Mouse (Mus musculus): Measurements from ENCODE around the gene Gpc6. TPM values are rescaled to one million over a fixed set of nuclear protein-coding genes. Genes with fewer than 3 reads are reported as not detected.

Gene Gpc6
- total and polyA plus RNA-seq, 3 experiments, result not detected

DNA sequence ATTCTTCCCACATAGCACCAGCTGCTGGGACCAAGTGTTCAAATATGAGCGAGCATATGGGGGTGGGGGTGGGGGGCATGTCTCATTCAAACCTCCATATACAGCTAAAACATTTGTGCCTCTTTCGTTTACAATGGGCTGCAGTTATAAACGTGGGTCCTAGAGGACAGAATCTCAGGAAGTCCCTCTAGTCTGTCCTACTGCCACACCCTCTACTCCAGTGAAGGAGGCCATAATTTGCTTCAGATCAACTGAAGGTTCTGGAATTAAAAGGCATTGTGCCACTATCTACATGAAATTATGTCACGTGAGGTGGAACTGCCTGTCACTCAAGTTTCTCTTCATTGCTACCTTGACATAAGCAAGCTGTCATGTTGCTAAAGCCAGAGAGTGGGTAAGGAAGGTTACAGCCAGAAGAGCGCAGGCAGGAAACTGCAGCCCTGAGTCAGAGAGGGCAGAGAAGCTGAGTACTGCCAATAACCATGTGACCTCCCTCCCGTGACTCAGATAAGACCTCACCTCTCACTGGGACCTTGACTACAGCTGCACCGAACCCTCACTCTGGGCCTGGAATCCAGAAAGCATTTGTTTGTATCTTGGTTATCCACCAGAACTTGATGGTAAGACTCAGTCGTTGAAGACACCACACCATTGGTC lies 1067.6 kb downstream of the Gpc6 start:
- Histone ChIP-seq H3K4me3 (ENCODE audit: control insufficient read depth in 1 of 2, insufficient read depth in 1 of 2, low read depth in 2 of 2, low read length in 2 of 2) (no peak overlapping the region), H3K79me2 (ENCODE audit: control insufficient read depth, insufficient read depth, low read length, poor library complexity) (no peaks in the 10 kb centered on the region), H3K36me3 (ENCODE audit: control insufficient read depth in 1 of 2, insufficient read depth in 2 of 2, low read length in 2 of 2) (no peaks in the 10 kb centered on the region), H3K27me3 (ENCODE audit: control insufficient read depth in 1 of 2, insufficient read depth in 2 of 2, low read length in 2 of 2) (no peaks in the 10 kb centered on the region), H3K27ac (ENCODE audit: control insufficient read depth, low read depth, low read length) (no peak overlapping the region), H3K9me3 (replicated peaks; ENCODE audit: insufficient read depth, low read length) (no peaks in the 10 kb centered on the region), H3K4me1 (ENCODE audit: control insufficient read depth in 1 of 2, insufficient read depth in 2 of 2, low read length in 2 of 2) (no peaks in the 10 kb centered on the region), H3K9ac (ENCODE audit: control insufficient read depth, low read depth, low read length, poor library complexity, severe bottlenecking) (no peak overlapping the region)
- no peak for DNase-seq (ENCODE audit: low read depth, low spot score)
- TF ChIP-seq MXI1 (IDR thresholded peaks at IDR 0.05; ENCODE audit: low read depth, low read length), result no peak
- TF ChIP-seq SMC3 (IDR thresholded peaks at IDR 0.05; ENCODE audit: low read depth, low read length), result no peak
- no peak for TF ChIP-seq NELFE (IDR thresholded peaks at IDR 0.05; ENCODE audit: low read depth, low read length)
- no peak for TF ChIP-seq EP300 (IDR thresholded peaks at IDR 0.05; ENCODE audit: low read depth in 1 of 2, low read length in 2 of 2)

DNA sequence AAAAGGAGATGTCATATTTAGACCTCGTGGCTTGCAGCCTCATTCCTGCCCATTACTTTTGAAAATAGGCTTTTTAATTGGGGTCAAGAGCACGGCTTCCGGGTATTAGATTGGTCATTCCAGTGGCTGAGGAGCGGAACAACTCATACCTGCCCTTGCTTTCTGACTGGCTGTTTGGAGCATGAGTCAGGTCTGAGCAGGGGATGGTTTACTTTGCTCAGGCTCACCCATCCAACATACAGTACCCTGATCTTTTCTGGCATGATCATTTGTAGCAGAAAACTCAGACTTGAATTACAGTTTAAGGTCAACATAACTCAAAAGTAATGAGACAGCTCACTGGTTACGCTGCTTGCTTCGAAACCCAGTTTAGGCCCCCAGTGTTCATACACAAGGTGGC lies 1068.7 kb downstream of the Gpc6 start:
- no peak for DNase-seq (ENCODE audit: low read depth, low spot score)
- no peaks in the 10 kb centered on the region for H3K27me3 ChIP-seq (ENCODE audit: control insufficient read depth in 1 of 2, insufficient read depth in 2 of 2, low read length in 2 of 2)
- H3K36me3 ChIP-seq (ENCODE audit: control insufficient read depth in 1 of 2, insufficient read depth in 2 of 2, low read length in 2 of 2), result no peaks in the 10 kb centered on the region
- no peaks in the 10 kb centered on the region for H3K4me1 ChIP-seq (ENCODE audit: control insufficient read depth in 1 of 2, insufficient read depth in 2 of 2, low read length in 2 of 2)
- no peaks in the 10 kb centered on the region for H3K9me3 ChIP-seq (replicated peaks; ENCODE audit: insufficient read depth, low read length)
- H3K27ac ChIP-seq (ENCODE audit: control insufficient read depth, low read depth, low read length), result no peak overlapping the region
- no peaks in the 10 kb centered on the region for H3K79me2 ChIP-seq (ENCODE audit: control insufficient read depth, insufficient read depth, low read length, poor library complexity)
- TF ChIP-seq ELF1 (IDR thresholded peaks at IDR 0.05; ENCODE audit: low read depth, low read length) (no peak), MEF2A (IDR thresholded peaks at IDR 0.05; ENCODE audit: extremely low read depth, insufficient replicate concordance, low read depth, low read length, poor library complexity, severe bottlenecking) (no peak), MAFK (IDR thresholded peaks at IDR 0.05; ENCODE audit: borderline replicate concordance, low read depth, low read length) (no peak), CTCF (IDR thresholded peaks at IDR 0.05 in 2 of 3, conservative IDR thresholded peaks at IDR 0.05 in 1 of 3; ENCODE audit: control insufficient read depth in 1 of 3, insufficient read depth in 1 of 3, low read depth in 2 of 3, low read length in 3 of 3, poor library complexity in 1 of 3, severe bottlenecking in 1 of 3) (no peak), UBTF (IDR thresholded peaks at IDR 0.05; ENCODE audit: borderline replicate concordance, insufficient read depth, low read depth, low read length) (no peak), NRF1 (IDR thresholded peaks at IDR 0.05; ENCODE audit: insufficient read depth, low read depth, low read length, poor library complexity, severe bottlenecking) (no peak), POLR2AphosphoS5 (IDR thresholded peaks at IDR 0.05; ENCODE audit: borderline replicate concordance, low read depth, low read length) (no peak)
- no peak overlapping the region for H3K4me3 ChIP-seq (ENCODE audit: control insufficient read depth in 1 of 2, insufficient read depth in 1 of 2, low read depth in 2 of 2, low read length in 2 of 2)
- H3K9ac ChIP-seq (ENCODE audit: control insufficient read depth, low read depth, low read length, poor library complexity, severe bottlenecking), result no peak overlapping the region

DNA sequence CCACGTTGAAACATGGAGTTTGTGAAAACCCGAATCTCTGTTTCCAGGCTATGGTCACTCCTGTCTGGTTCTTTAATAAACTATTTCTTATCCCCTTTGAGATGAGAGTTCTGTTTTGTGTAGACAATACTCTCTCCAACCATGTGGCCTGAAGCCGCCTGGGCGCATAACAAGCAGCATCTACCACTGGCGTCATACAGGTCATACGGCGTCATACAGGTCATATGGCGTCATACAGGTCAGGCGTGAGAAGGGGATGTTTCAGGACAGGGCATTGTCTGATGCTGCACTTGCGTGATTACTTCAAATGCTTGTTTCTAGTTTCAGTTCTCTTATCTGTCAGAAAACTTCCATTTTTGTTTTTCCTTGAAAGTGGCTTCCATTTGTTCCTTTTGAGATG lies 1079.3 kb downstream of the Gpc6 start:
- H3K27me3 ChIP-seq (ENCODE audit: control insufficient read depth in 1 of 2, insufficient read depth in 2 of 2, low read length in 2 of 2), result no peaks in the 10 kb centered on the region
- no peak for DNase-seq (ENCODE audit: low read depth, low spot score)
- H3K79me2 ChIP-seq (ENCODE audit: control insufficient read depth, insufficient read depth, low read length, poor library complexity), result no peaks in the 10 kb centered on the region
- TF ChIP-seq EP300 (IDR thresholded peaks at IDR 0.05; ENCODE audit: low read depth in 1 of 2, low read length in 2 of 2) (no peak), POLR2AphosphoS2 (IDR thresholded peaks at IDR 0.05; ENCODE audit: low read length) (no peak), NRF1 (IDR thresholded peaks at IDR 0.05; ENCODE audit: insufficient read depth, low read depth, low read length, poor library complexity, severe bottlenecking) (no peak), UBTF (IDR thresholded peaks at IDR 0.05; ENCODE audit: borderline replicate concordance, insufficient read depth, low read depth, low read length) (no peak), ZNF384 (IDR thresholded peaks at IDR 0.05; ENCODE audit: low read depth, low read length) (no peak), MYB (IDR thresholded peaks at IDR 0.05; ENCODE audit: low read depth, low read length) (no peak), NELFE (IDR thresholded peaks at IDR 0.05; ENCODE audit: low read depth, low read length) (no peak), CHD2 (IDR thresholded peaks at IDR 0.05; ENCODE audit: low read length) (no peak), JUND (IDR thresholded peaks at IDR 0.05; ENCODE audit: low read depth, low read length) (no peak), ZMIZ1 (IDR thresholded peaks at IDR 0.05; ENCODE audit: low read depth, low read length) (no peak), CTCF (IDR thresholded peaks at IDR 0.05 in 2 of 3, conservative IDR thresholded peaks at IDR 0.05 in 1 of 3; ENCODE audit: control insufficient read depth in 1 of 3, insufficient read depth in 1 of 3, low read depth in 2 of 3, low read length in 3 of 3, poor library complexity in 1 of 3, severe bottlenecking in 1 of 3) (no peak), ETS1 (IDR thresholded peaks at IDR 0.05; ENCODE audit: low read depth, low read length) (no peak), ELF1 (IDR thresholded peaks at IDR 0.05; ENCODE audit: low read depth, low read length) (no peak), MYC (IDR thresholded peaks at IDR 0.05; ENCODE audit: low read depth, low read length) (no peak), HCFC1 (IDR thresholded peaks at IDR 0.05; ENCODE audit: low read depth, low read length) (no peak), BHLHE40 (IDR thresholded peaks at IDR 0.05; ENCODE audit: borderline replicate concordance, low read depth, low read length) (no peak)
- no peak overlapping the region for H3K27ac ChIP-seq (ENCODE audit: control insufficient read depth, low read depth, low read length)
- no peaks in the 10 kb centered on the region for H3K36me3 ChIP-seq (ENCODE audit: control insufficient read depth in 1 of 2, insufficient read depth in 2 of 2, low read length in 2 of 2)
- no peak overlapping the region for H3K4me3 ChIP-seq (ENCODE audit: control insufficient read depth in 1 of 2, insufficient read depth in 1 of 2, low read depth in 2 of 2, low read length in 2 of 2)
- H3K4me1 ChIP-seq (ENCODE audit: control insufficient read depth in 1 of 2, insufficient read depth in 2 of 2, low read length in 2 of 2), result no peaks in the 10 kb centered on the region
- H3K9me3 ChIP-seq (replicated peaks; ENCODE audit: insufficient read depth, low read length), result no peaks in the 10 kb centered on the region
- no peak overlapping the region for H3K9ac ChIP-seq (ENCODE audit: control insufficient read depth, low read depth, low read length, poor library complexity, severe bottlenecking)
